Mouse (Mus musculus) E14TG2a.4 (cell line): ENCODE data around the gene Unc5b.

ENCODE experiments used
- CTCF ChIP-seq: conservative IDR thresholded peaks from 2 replicates; pipeline ENCODE4 v1.5.1; 2014; ENCODE audit warnings: low read length
- NANOG ChIP-seq: IDR thresholded peaks from 2 replicates; pipeline ENCODE4 v1.6.1; 2014; ENCODE audit warnings: borderline replicate concordance, low read length, mixed read lengths

GRCm38 (mm10) chr10:60807531-60808185, 23.7 kb downstream of the Unc5b start:
- TF ChIP-seq CTCF (no peak), NANOG (no peak)
